Mouse (Mus musculus) ES-E14 (cell line): Measurements from ENCODE around the gene Fancc. TPM values are rescaled to one million over a fixed set of nuclear protein-coding genes. Genes with fewer than 3 reads are reported as not detected.

Experiments
- DNase-seq: peaks from one replicate; pipeline ENCODE4 v3.0.0-alpha.2; 2013; ENCODE audit warnings: low read depth, low spot score
- H3K27ac ChIP-seq: 2 replicates; pipeline ENCODE4 v1.5.1; 2012; ENCODE audit warnings: low read depth, mild to moderate bottlenecking, low read length, moderate library complexity, mixed read lengths; ENCODE audit not compliant: poor library complexity, insufficient read depth, severe bottlenecking
- H3K36me3 ChIP-seq: 2 replicates; pipeline ENCODE4 v1.6.1; 2012; ENCODE audit warnings: mild to moderate bottlenecking, low read length, moderate library complexity, mixed read lengths; ENCODE audit not compliant: control insufficient read depth, poor library complexity, insufficient read depth, severe bottlenecking
- H3K4me1 ChIP-seq, 2 experiments: fragments of 150-350 bp in 1 of 2; sonication (generic) in 1 of 2; 2 replicates each; pipeline ENCODE4 v1.6.1; 2012; ENCODE audit warnings: low read length in 2 of 2, mild to moderate bottlenecking in 1 of 2, mixed read lengths in 1 of 2; ENCODE audit not compliant: control insufficient read depth in 2 of 2, insufficient read depth in 2 of 2, poor library complexity in 1 of 2
- H3K4me3 ChIP-seq, 2 experiments: fragments of 150-350 bp in 1 of 2; sonication (generic) in 1 of 2; 2 replicates each; pipeline ENCODE4 v1.5.1; 2012; ENCODE audit warnings: low read length in 2 of 2, low read depth in 1 of 2, mild to moderate bottlenecking in 1 of 2, mixed read lengths in 1 of 2; ENCODE audit not compliant: insufficient read depth in 1 of 2, poor library complexity in 1 of 2, severe bottlenecking in 1 of 2
- H3K9ac ChIP-seq: 2 replicates; pipeline ENCODE4 v1.6.1; 2012; ENCODE audit warnings: low read depth, mild to moderate bottlenecking, low read length, mixed read lengths; ENCODE audit not compliant: poor library complexity, insufficient read depth, severe bottlenecking
- H3K9me3 ChIP-seq: fragments of 150-350 bp; sonication (generic); 2 replicates; pipeline ENCODE4 v1.6.1; 2012; ENCODE audit warnings: low read depth, mild to moderate bottlenecking, low read length; ENCODE audit not compliant: control insufficient read depth, insufficient read depth
- CHD2 ChIP-seq: IDR thresholded peaks from 2 replicates; pipeline ENCODE4 v1.6.1; 2014; ENCODE audit warnings: mild to moderate bottlenecking, low read depth, low read length, inconsistent platforms
- HCFC1 ChIP-seq: IDR thresholded peaks from 2 replicates; pipeline ENCODE4 v1.6.1; 2012; ENCODE audit warnings: low read length, inconsistent platforms, borderline replicate concordance; ENCODE audit not compliant: insufficient read depth
- MAFK ChIP-seq: IDR thresholded peaks from 2 replicates; pipeline ENCODE4 v1.6.1; 2014; ENCODE audit warnings: mild to moderate bottlenecking, low read depth, low read length, inconsistent platforms; ENCODE audit not compliant: insufficient read depth
- ZC3H11A ChIP-seq: IDR thresholded peaks from 2 replicates; pipeline ENCODE4 v1.6.1; 2012; ENCODE audit warnings: low read depth, mild to moderate bottlenecking, inconsistent platforms, low read length, borderline replicate concordance
- ZNF384 ChIP-seq: IDR thresholded peaks from 2 replicates; pipeline ENCODE4 v1.6.1; 2012; ENCODE audit warnings: low read depth, low read length, inconsistent platforms
- in situ Hi-C, 2 experiments: fragments of 600-800 bp; cut with MboI; formaldehyde crosslinking; loops; one replicate each; pipeline ENCODE4 v1.15.1; 2025; ENCODE audit warnings: low sequenced_read_pairs in 2 of 2, inconsistent platforms in 1 of 2; ENCODE audit not compliant: unreplicated experiment in 2 of 2
- total RNA-seq: library from RNA; depleted of rRNA; stranded (reverse); fragments of 300-350 nt; gene quantifications from 2 replicates; pipeline ENCODE4 v1.2.3, GENCODE M21; 2012

The Fancc gene
- total RNA-seq, 1 experiment = 9.4 TPM

DNA sequence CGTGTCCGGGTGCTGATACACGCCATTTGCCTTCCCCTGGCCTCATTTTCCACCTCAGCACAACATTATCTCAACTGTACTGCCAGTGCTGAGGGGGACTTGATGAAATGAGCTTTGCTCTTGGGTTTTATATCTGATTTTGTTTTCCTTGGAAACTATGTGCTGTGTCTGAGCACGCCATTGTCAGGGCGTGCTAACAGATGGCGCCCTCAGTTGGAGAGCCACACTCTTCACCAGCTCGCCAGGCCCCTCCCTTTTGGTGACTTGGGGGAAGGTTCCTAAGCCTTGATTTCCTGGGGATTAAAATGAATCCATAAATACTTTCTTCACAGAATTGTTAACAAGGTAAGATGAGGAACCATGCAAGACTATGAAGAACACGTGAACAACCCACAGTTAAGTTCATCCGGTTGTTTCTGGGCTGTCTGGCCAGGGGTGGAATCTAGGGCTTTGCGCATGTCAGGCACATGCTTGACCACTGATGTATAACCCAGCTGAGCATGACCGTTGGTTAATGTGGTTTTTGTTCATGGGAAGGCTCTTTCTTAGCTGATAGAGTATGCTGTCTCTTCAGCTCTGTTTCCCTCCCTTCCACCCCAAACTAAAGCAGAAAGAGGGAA is 210.5 kb downstream of the Fancc start:
- in situ Hi-C loops = no loop called here
- H3K4me3 ChIP-seq = no peak overlapping the region
- H3K9me3 ChIP-seq = no peaks in the 10 kb centered on the region
- TF ChIP-seq HCFC1 = no peak
- TF ChIP-seq ZC3H11A = no peak
- TF ChIP-seq ZNF384 = no peak
- TF ChIP-seq MAFK = no peak
- no peak for TF ChIP-seq CHD2
- DNase-seq = no peak
- H3K36me3 ChIP-seq = peaks cover 44% of the 10 kb centered on the region
- peaks cover 7 to 16% of the 10 kb centered on the region in 2 experiments; a peak in 2 of 4 replicates for H3K4me1 ChIP-seq
- no peak overlapping the region for H3K27ac ChIP-seq
- no peak overlapping the region for H3K9ac ChIP-seq

- in situ Hi-C loops = no loop called here
- H3K9me3 ChIP-seq = no peaks in the 10 kb centered on the region
- H3K27ac ChIP-seq = no peak overlapping the region
- H3K4me3 ChIP-seq = no peak overlapping the region
- peaks cover 15 to 21% of the 10 kb centered on the region in 2 experiments for H3K4me1 ChIP-seq
- no peak for DNase-seq
- no peak overlapping the region for H3K9ac ChIP-seq
- peaks cover 31% of the 10 kb centered on the region for H3K36me3 ChIP-seq
- no peak for TF ChIP-seq HCFC1
- no peak for TF ChIP-seq ZNF384
- TF ChIP-seq CHD2 = no peak
- no peak for TF ChIP-seq ZC3H11A
- no peak for TF ChIP-seq MAFK
These were observed 212.3 kb downstream of the Fancc start for GRCm38 (mm10) chr13:63284748-63285147.

DNA sequence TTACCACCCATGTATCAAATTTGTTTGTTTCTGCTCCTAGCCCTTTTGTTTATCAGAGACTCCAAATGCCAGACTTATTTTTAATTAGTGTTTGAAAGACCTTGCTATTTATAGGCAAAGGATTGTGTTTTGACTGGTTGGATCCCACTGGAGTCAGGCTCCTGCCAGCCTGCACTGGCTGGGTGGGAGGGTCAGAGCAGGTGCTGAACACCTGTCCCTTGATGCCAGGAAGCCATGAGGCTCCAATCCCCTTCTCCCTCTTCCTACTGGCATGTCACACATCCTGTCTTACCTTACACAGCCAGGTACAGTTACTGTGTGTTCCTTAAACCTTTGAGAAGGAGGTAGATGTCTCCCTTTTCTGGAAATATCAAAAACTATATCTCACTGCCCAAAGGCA is 213.8 kb downstream of the Fancc start:
- in situ Hi-C loops = no loop called here
- no peak for TF ChIP-seq CHD2
- no peak for TF ChIP-seq HCFC1
- no peak for TF ChIP-seq ZNF384
- no peak for TF ChIP-seq ZC3H11A
- no peak for TF ChIP-seq MAFK
- H3K36me3 ChIP-seq = peaks cover 28% of the 10 kb centered on the region

GRCm38 (mm10) chr13:63281206-63281605 is 215.9 kb downstream of the Fancc start:
- H3K27ac ChIP-seq = no peak overlapping the region; the same call in 1 of the 2 replicates

More for the DNA sequence above, 213.8 kb downstream of the Fancc start:
- H3K9ac ChIP-seq = no peak overlapping the region
- no peak overlapping the region for H3K27ac ChIP-seq
- DNase-seq = no peak
- H3K9me3 ChIP-seq = no peaks in the 10 kb centered on the region
- peaks cover 17 to 27% of the 10 kb centered on the region in 2 experiments for H3K4me1 ChIP-seq
- no peak overlapping the region for H3K4me3 ChIP-seq

More at GRCm38 (mm10) chr13:63281206-63281605, 215.9 kb downstream of the Fancc start:
- no peak overlapping the region for H3K9ac ChIP-seq
- H3K4me3 ChIP-seq = no peak overlapping the region
- DNase-seq = no peak
- peaks cover 17 to 35% of the 10 kb centered on the region in 2 experiments for H3K4me1 ChIP-seq
- H3K9me3 ChIP-seq = no peaks in the 10 kb centered on the region
- peaks cover 18% of the 10 kb centered on the region for H3K36me3 ChIP-seq
- no peak for TF ChIP-seq HCFC1
- no peak for TF ChIP-seq CHD2
- TF ChIP-seq MAFK = no peak
- TF ChIP-seq ZNF384 = no peak
- TF ChIP-seq ZC3H11A = no peak
- in situ Hi-C loops = no loop called here
